Mouse (Mus musculus): ENCODE data around the gene Chst4.

Chst4 gene

GRCm38 (mm10) chr8:110006312-110007023 is 33.1 kb downstream of the Chst4 start:
- no peak for DNase-seq

- no peak for DNase-seq
These were observed 35.2 kb downstream of the Chst4 start for GRCm38 (mm10) chr8:110004300-110004699.

- DNase-seq = no peak
These were observed 36.6 kb downstream of the Chst4 start for GRCm38 (mm10) chr8:110002953-110003352.

- no peak for DNase-seq
These were observed 39.6 kb downstream of the Chst4 start for GRCm38 (mm10) chr8:109999974-110000373.

- no peak for DNase-seq
These were observed 41.5 kb downstream of the Chst4 start for GRCm38 (mm10) chr8:109998066-109998465.

- DNase-seq = no peak
These were observed 42.2 kb downstream of the Chst4 start for GRCm38 (mm10) chr8:109997381-109997780.

- no peak for DNase-seq
These were observed 46.6 kb downstream of the Chst4 start for GRCm38 (mm10) chr8:109992951-109993350.

GRCm38 (mm10) chr8:109992166-109992565 is 47.4 kb downstream of the Chst4 start:
- DNase-seq = no peak

GRCm38 (mm10) chr8:109990224-109990623 is 49.3 kb downstream of the Chst4 start, which contains the start of gene Tat:
Gene Tat (plus strand): TSS chr8:109990437.
- DNase-seq = no peak

- no peak for DNase-seq
These were observed 50.4 kb downstream of the Chst4 start for GRCm38 (mm10) chr8:109989151-109989550.

GRCm38 (mm10) chr8:109987776-109988175 is 51.8 kb downstream of the Chst4 start:
- no peak for DNase-seq

GRCm38 (mm10) chr8:109986384-109986783 is 53.2 kb downstream of the Chst4 start:
- DNase-seq = no peak

- no peak for DNase-seq
These were observed 55.6 kb downstream of the Chst4 start for GRCm38 (mm10) chr8:109983944-109984343.

GRCm38 (mm10) chr8:109982386-109983105 is 57.0 kb downstream of the Chst4 start:
- no peak for DNase-seq

GRCm38 (mm10) chr8:109979339-109979738 is 60.2 kb downstream of the Chst4 start:
- DNase-seq = no peak

Measured in kidney, adult 11 months (tissue).